Mouse (Mus musculus) heart, adult 2 months (tissue): ENCODE measurements around the gene Tmem199.

Experiments
- CTCF ChIP-seq: fragments of 200-600 bp; IDR thresholded peaks from 2 replicates; pipeline ENCODE4 v1.8.1; 2022; ENCODE audit warnings: antibody characterized with exemption, mild to moderate bottlenecking, moderate library complexity
- POLR2A ChIP-seq: fragments of 200-500 bp; IDR thresholded peaks from 2 replicates; pipeline ENCODE4 v1.6.1; 2011; ENCODE audit warnings: mild to moderate bottlenecking, low read depth, low read length, control low read depth; ENCODE audit not compliant: insufficient read depth

- TF ChIP-seq POLR2A (no peak), CTCF (no peak)
Measured at GRCm38 (mm10) chr11:78471326-78472103, 40.5 kb downstream of the Tmem199 start.
